Mouse (Mus musculus) lung, adult 10 weeks (tissue): Measurements from ENCODE around the gene Gm884. TPM values are rescaled to one million over a fixed set of nuclear protein-coding genes. Genes with fewer than 3 reads are reported as not detected.

Experiments
- polyA plus RNA-seq: library from polyadenylated mRNA; stranded (reverse); fragments of 350-450 nt; fragmentation: Illumina TruSeq; extraction: RNeasy Lipid Tissue Mini Kit (QIAGEN cat#74804); gene quantifications from one replicate; pipeline ENCODE4 v1.2.3, GENCODE M21; 2014; ENCODE audit warnings: low read depth, low replicate concordance; ENCODE audit not compliant: insufficient read depth

Gm884 gene
- polyA plus RNA-seq = not detected

DNA sequence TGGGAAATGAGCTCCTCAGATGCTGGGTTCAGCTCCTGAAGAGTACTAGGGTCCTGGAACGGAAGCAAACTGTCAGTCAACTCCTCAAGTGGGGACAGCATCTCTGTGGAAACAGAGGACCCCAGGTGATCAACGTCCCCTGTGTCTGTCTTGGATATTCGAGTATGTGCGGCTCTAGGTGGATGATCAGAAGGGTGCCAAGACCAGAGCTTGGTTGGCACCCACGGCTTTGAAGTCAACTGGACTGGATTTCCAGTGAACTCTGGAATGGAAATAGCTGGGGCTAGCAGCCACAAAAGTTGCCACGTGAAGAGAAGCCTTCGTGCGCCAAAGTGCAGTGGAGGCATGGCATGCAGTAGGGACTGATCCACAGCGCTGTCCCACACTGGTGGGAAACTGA lies at the start of gene Gm884:
Gene Gm884 (minus strand): TSS at position 101 of the 400 bp plus-strand sequence.

DNA sequence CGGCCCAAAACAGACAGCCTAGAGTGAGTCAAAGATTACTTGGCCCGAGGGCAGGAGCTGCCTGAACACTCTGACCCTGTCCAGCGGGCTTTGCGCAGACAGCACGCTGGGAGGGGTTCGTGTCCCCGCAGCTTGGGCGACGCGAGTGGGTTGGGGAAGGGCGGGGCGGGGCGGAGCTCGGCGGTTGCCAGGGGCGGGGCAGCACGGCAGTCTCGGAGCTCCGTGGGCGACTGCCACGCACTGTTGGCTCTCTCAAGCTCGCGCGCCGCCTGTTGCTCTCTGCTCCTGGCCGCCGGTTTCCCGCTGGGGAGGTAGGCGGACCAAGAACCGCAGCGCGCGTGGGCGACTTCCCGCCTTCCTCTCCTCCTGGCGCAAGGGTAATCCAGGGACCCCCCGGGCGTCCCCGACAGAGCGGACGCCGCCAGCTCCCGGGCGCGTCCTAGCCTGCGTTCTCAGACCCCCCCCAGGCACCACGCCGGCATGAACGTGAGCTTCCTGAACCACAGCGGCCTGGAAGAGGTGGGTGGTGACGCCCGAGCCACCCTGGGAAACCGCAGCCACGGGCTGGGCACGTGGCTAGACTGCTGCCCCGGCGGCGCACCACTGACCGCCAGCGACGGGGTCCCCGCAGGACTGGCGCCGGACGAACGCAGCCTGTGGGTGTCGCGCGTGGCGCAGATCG lies 28.5 kb upstream of the Gm884 start, which contains the start of gene Rprml:
Gene Rprml (plus strand): TSS at position 270 of the 682 bp plus-strand sequence.

DNA sequence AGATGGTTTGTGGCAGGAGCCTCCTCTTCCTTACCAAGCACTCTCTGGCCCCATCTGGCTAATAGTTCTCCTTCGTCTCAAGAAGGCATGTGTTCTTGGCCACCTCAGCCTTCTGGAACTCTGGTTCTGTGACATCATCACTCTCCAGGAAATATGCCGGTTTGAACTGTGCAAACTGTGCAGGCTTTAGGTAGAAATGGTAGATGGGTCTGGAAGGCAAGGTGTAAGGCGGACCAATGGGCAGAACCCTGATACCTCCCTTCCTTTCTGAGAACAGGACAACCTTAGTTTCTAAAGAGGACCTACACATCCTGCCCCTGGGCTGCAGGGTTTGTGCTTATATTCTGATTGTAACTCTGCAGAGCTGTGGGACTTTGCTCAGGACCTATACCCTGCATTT lies 17.9 kb upstream of the Gm884 start, which contains the start of gene Lyzl6:
Gene Lyzl6 (minus strand): TSS at position 101 of the 400 bp plus-strand sequence.

DNA sequence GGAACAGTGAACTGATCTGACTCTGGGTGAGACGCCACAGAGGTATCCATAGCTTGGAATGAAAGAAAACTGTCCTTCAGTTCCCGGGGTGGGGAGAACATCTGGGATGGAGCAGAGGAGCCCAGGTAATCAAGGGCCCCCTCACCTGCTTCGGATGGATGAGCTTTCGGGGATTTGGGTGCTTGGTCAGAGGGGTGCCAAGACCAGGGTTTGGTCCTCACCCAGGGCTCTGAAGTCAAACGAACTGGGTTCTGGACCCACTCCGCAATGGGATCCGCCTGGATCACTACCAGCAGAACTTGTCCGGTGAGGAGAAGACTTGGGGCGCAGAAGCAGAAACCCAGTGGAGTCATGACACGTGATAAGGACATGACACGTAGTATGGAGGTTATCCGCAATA lies 116.4 kb downstream of the Gm884 start, which contains the start of gene Lrrc37a:
Gene Lrrc37a (minus strand): TSS at position 101 of the 400 bp plus-strand sequence.

Other genes starting within 250 kb of the Gm884 start
- gene Plekhm1, start 208.5 kb downstream of the Gm884 start, polyA plus RNA-seq = 11.0 TPM
- gene Lrrc37a, start 116.5 kb downstream of the Gm884 start, polyA plus RNA-seq = not detected
- gene Lyzl6, start 17.8 kb upstream of the Gm884 start, polyA plus RNA-seq = not detected
- gene Rprml, start 28.4 kb upstream of the Gm884 start, polyA plus RNA-seq = 4.9 TPM
- gene Gosr2, start 76.8 kb upstream of the Gm884 start, polyA plus RNA-seq = 42.2 TPM
- 0.04 TPM for gene Wnt9b, start 128.7 kb upstream of the Gm884 start, polyA plus RNA-seq
- gene Wnt3, start 153.0 kb upstream of the Gm884 start, polyA plus RNA-seq = not detected